Mouse (Mus musculus) E14TG2a.4 (cell line): ENCODE data around the gene Tril.

ENCODE experiments used
- CTCF ChIP-seq: conservative IDR thresholded peaks from 2 replicates; pipeline ENCODE4 v1.5.1; 2014; ENCODE audit warnings: low read length
- POU5F1 ChIP-seq: IDR thresholded peaks from 2 replicates; pipeline ENCODE4 v1.6.1; 2014; ENCODE audit warnings: low read length, borderline replicate concordance

- peak; percentile 41 for TF ChIP-seq CTCF
- TF ChIP-seq POU5F1, result no peak
Measured at GRCm38 (mm10) chr6:53794323-53794971, 26.2 kb downstream of the Tril start.
